Mouse (Mus musculus): ENCODE data around the gene Ints5. TPM values are rescaled to one million over a fixed set of nuclear protein-coding genes. Genes with fewer than 3 reads are reported as not detected.

Ints5 gene
- polyA plus RNA-seq, 1 experiment from 2014 or later: 40.9 TPM

DNA sequence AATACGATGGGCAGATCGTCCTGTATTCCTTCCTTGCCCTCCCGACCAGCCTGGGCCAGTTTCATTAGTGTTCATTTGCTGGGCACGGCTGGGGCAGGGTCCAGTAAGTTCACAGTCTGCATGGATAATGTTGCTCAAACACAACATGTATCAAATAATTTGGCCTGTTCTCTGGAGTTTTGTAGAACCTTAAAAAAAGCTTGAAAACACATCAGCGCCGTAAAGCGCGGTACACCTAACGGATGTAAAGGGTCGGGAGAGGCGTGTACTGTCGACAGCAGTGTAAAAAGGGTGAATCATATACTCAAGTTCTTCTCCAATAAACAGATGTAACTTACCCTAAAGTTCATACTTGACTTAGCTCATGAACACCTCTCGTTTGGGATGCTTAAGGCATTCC, 5.8 kb downstream of the Ints5 start:
- Histone ChIP-seq H3K27ac (ENCODE audit: low read length) (peak overlapping the region; percentile 71), H3K4me2 (ENCODE audit: low read depth, low read length) (peak overlapping the region; percentile 77)
- 4% methylated on average over 13 of the region's 13 CpGs for WGBS

DNA sequence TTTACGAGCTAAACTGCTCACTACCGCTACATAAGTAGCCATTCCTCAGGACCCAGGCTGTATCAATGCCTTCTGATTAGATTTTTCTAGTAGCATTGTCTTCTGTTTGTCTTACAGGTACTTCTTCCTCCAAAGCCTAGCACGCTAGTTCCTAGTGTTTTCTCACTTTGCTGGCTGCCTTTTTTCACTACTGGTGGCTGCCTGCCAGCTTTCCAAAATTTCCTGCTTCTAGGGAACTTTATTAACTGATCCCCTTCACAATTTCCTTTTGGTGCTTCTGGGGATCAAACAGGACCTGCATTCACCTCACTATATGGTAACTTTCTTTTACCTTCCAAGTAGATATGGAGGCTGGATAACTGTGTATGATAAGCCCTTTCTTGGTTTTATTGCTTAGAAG, 6.3 kb downstream of the Ints5 start:
- WGBS: 36% methylated on average over 3 of the region's 3 CpGs
- ATAC-seq: no peak
- peak overlapping the region; percentile 78 for H3K4me3 ChIP-seq (ENCODE audit: low read length)
- H3K9ac ChIP-seq (ENCODE audit: low read depth, low read length): peak overlapping the region; percentile 89
- H3K36me3 ChIP-seq (ENCODE audit: control insufficient read depth, insufficient read depth, low read length): peaks cover 11% of the 10 kb centered on the region; the same call in 1 of the 2 replicates
- H3K9me3 ChIP-seq (ENCODE audit: control insufficient read depth, low read length): no peaks in the 10 kb centered on the region
- no peak overlapping the region for H3K27ac ChIP-seq (ENCODE audit: low read length)
- H3K4me2 ChIP-seq (ENCODE audit: low read depth, low read length): peak overlapping the region; percentile 77
- peaks cover 21% of the 10 kb centered on the region for H3K4me1 ChIP-seq (ENCODE audit: control insufficient read depth, insufficient read depth, low read length)
- H3K27me3 ChIP-seq (replicated peaks; ENCODE audit: control insufficient read depth, insufficient read depth, low read length): no peaks in the 10 kb centered on the region

More for the DNA sequence above, 5.8 kb downstream of the Ints5 start:
- no peaks in the 10 kb centered on the region for H3K27me3 ChIP-seq (replicated peaks; ENCODE audit: control insufficient read depth, insufficient read depth, low read length)
- H3K9ac ChIP-seq (ENCODE audit: low read depth, low read length): peak overlapping the region; percentile 89
- no peaks in the 10 kb centered on the region for H3K9me3 ChIP-seq (ENCODE audit: control insufficient read depth, low read length)
- peaks cover 11% of the 10 kb centered on the region; the same call in 1 of the 2 replicates for H3K36me3 ChIP-seq (ENCODE audit: control insufficient read depth, insufficient read depth, low read length)
- peaks cover 21% of the 10 kb centered on the region for H3K4me1 ChIP-seq (ENCODE audit: control insufficient read depth, insufficient read depth, low read length)
- no peak for ATAC-seq
- H3K4me3 ChIP-seq (ENCODE audit: low read length): peak overlapping the region; percentile 78

DNA sequence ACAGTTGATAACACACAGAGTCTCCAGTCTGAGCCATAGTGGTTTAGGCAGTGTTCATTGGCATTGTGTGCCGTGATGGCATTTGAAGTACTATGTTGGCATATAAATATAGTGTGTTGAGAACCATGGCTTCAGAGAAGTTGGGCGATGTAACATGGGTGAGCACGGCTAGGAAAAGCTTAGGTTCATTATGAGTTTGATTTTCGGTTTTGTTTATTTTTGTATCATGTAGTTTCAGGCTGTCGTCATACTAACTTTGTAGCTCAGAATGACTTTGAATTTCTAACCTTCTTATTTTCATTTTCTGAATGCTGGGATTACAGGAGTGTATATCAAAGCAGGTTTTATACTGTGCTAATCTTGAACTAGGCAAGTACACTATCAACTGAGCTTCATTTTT, 10.6 kb downstream of the Ints5 start:
- WGBS: 90% methylated on average over 5 of the region's 5 CpGs
- ATAC-seq: no peak

GRCm38 (mm10) chr19:8908531-8908930, 15.7 kb downstream of the Ints5 start:
- no peaks in the 10 kb centered on the region for H3K27me3 ChIP-seq (replicated peaks; ENCODE audit: control insufficient read depth, insufficient read depth, low read length)
- H3K9me3 ChIP-seq (ENCODE audit: control insufficient read depth, low read length): no peaks in the 10 kb centered on the region
- no peak overlapping the region for H3K9ac ChIP-seq (ENCODE audit: low read depth, low read length)
- peaks cover 34% of the 10 kb centered on the region for H3K36me3 ChIP-seq (ENCODE audit: control insufficient read depth, insufficient read depth, low read length)
- H3K27ac ChIP-seq (ENCODE audit: low read length): no peak overlapping the region
- no peak for ATAC-seq
- H3K4me3 ChIP-seq (ENCODE audit: low read length): no peak overlapping the region
- 93% methylated on average over 6 of the region's 6 CpGs for WGBS
- no peaks in the 10 kb centered on the region for H3K4me1 ChIP-seq (ENCODE audit: control insufficient read depth, insufficient read depth, low read length)
- H3K4me2 ChIP-seq (ENCODE audit: low read depth, low read length): no peak overlapping the region

More for the DNA sequence above, 10.6 kb downstream of the Ints5 start:
- Histone ChIP-seq H3K4me3 (ENCODE audit: low read length) (no peak overlapping the region), H3K9me3 (ENCODE audit: control insufficient read depth, low read length) (no peaks in the 10 kb centered on the region), H3K27ac (ENCODE audit: low read length) (no peak overlapping the region), H3K4me1 (ENCODE audit: control insufficient read depth, insufficient read depth, low read length) (peaks cover 7% of the 10 kb centered on the region), H3K27me3 (replicated peaks; ENCODE audit: control insufficient read depth, insufficient read depth, low read length) (no peaks in the 10 kb centered on the region), H3K4me2 (ENCODE audit: low read depth, low read length) (no peak overlapping the region), H3K9ac (ENCODE audit: low read depth, low read length) (no peak overlapping the region), H3K36me3 (ENCODE audit: control insufficient read depth, insufficient read depth, low read length) (peaks cover 19% of the 10 kb centered on the region)

DNA sequence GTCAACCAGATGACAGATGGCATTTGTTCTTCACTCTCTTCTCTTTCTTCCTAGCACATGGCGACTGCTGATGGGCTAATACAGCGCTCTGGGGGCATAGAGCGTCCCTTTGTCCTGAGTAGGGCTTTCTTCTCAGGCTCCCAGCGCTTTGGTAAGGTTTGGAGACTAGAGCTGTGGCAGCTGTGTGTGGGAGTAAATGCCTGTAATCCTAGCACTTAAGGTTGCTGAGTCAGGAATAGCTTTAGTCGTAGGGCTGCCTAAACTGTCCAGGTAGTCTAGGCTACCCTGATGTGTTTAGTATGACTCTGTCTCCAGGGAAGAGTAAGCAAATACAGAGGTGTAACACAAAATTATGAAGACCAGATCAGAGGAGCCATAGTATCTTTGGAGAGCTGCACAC, 19.0 kb downstream of the Ints5 start:
- Histone ChIP-seq H3K9ac (ENCODE audit: low read depth, low read length) (no peak overlapping the region), H3K4me3 (ENCODE audit: low read length) (no peak overlapping the region), H3K36me3 (ENCODE audit: control insufficient read depth, insufficient read depth, low read length) (peaks cover 40% of the 10 kb centered on the region), H3K27ac (ENCODE audit: low read length) (no peak overlapping the region), H3K4me1 (ENCODE audit: control insufficient read depth, insufficient read depth, low read length) (no peaks in the 10 kb centered on the region), H3K4me2 (ENCODE audit: low read depth, low read length) (no peak overlapping the region), H3K27me3 (replicated peaks; ENCODE audit: control insufficient read depth, insufficient read depth, low read length) (no peaks in the 10 kb centered on the region), H3K9me3 (ENCODE audit: control insufficient read depth, low read length) (no peaks in the 10 kb centered on the region)
- 91% methylated on average over 5 of the region's 5 CpGs for WGBS
- ATAC-seq: no peak

DNA sequence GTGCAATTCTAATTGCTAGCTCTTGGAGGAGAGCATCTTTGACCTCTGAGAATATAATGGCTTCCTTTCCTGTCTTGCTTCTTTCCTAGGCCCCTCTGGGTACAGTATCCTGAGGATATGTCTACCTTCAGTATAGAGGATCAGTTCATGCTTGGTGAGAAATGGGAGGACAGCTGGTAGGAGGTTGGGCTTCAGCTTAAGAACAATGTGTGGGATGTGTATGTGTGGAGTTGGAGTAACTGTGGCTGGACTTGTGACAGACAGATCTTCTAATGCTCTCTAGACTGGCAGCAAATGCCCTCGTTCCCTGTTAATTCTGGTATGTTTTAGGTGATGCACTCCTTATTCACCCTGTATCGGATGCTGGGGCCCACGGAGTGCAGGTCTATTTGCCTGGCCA, 21.4 kb downstream of the Ints5 start:
- H3K9me3 ChIP-seq (ENCODE audit: control insufficient read depth, low read length): no peaks in the 10 kb centered on the region
- no peaks in the 10 kb centered on the region for H3K27me3 ChIP-seq (replicated peaks; ENCODE audit: control insufficient read depth, insufficient read depth, low read length)
- no peak overlapping the region for H3K27ac ChIP-seq (ENCODE audit: low read length)
- 95% methylated on average over 3 of the region's 3 CpGs for WGBS
- H3K4me2 ChIP-seq (ENCODE audit: low read depth, low read length): no peak overlapping the region
- peaks cover 33% of the 10 kb centered on the region for H3K36me3 ChIP-seq (ENCODE audit: control insufficient read depth, insufficient read depth, low read length)
- H3K4me1 ChIP-seq (ENCODE audit: control insufficient read depth, insufficient read depth, low read length): no peaks in the 10 kb centered on the region
- no peak for ATAC-seq
- no peak overlapping the region for H3K4me3 ChIP-seq (ENCODE audit: low read length)
- no peak overlapping the region for H3K9ac ChIP-seq (ENCODE audit: low read depth, low read length)

DNA sequence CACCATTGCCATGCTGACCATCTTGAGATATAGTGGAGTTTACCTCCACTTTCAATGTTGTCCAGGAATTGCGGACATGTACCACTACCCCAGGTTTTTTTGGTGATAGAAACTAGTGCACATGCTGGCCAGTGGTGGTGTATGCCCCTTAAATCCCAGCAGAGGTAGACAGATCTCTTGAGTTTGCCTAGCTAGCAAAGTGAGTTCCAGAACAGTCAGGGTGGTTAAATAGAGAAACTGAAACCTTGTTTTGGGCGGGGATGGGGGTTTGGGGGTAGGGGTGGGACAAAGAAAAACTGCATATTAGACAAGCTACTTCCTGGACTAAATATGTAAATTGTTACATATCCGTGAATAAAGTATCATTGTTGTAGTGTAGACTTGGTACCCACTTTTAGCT, 26.2 kb downstream of the Ints5 start:
- Histone ChIP-seq H3K4me3 (ENCODE audit: low read length) (no peak overlapping the region), H3K4me2 (ENCODE audit: low read depth, low read length) (no peak overlapping the region), H3K4me1 (ENCODE audit: control insufficient read depth, insufficient read depth, low read length) (peaks cover 10% of the 10 kb centered on the region; the same call in 1 of the 2 replicates), H3K9ac (ENCODE audit: low read depth, low read length) (no peak overlapping the region), H3K27ac (ENCODE audit: low read length) (no peak overlapping the region), H3K9me3 (ENCODE audit: control insufficient read depth, low read length) (no peaks in the 10 kb centered on the region), H3K27me3 (replicated peaks; ENCODE audit: control insufficient read depth, insufficient read depth, low read length) (no peaks in the 10 kb centered on the region), H3K36me3 (ENCODE audit: control insufficient read depth, insufficient read depth, low read length) (peaks cover 9% of the 10 kb centered on the region)
- WGBS: 91% methylated on average over 3 of the region's 3 CpGs
- ATAC-seq: no peak

DNA sequence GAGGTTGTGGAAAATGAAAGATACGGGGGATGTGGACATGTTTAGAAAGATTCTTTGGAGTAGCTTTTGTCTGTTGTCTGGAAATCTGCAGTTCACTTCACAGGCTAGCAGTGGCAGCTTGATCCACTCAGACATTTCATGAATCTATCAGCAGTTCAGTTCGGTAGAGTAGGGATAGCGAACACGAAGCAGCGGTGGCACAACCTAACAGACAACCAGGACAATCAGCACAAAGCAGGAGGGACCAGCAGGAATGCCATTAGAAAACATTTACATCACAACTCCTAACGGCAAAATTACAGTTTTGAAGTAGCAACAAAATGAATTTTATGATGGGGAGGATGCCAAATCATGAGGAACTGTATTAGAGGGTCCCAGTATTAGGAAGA, 26.9 kb downstream of the Ints5 start:
- Histone ChIP-seq H3K9ac (ENCODE audit: low read depth, low read length) (peak overlapping the region; percentile 86), H3K27me3 (replicated peaks; ENCODE audit: control insufficient read depth, insufficient read depth, low read length) (no peaks in the 10 kb centered on the region), H3K4me3 (ENCODE audit: low read length) (peak overlapping the region; percentile 83), H3K4me2 (ENCODE audit: low read depth, low read length) (peak overlapping the region; percentile 75), H3K9me3 (ENCODE audit: control insufficient read depth, low read length) (no peaks in the 10 kb centered on the region), H3K27ac (ENCODE audit: low read length) (peak overlapping the region; percentile 96), H3K36me3 (ENCODE audit: control insufficient read depth, insufficient read depth, low read length) (peaks cover 2% of the 10 kb centered on the region), H3K4me1 (ENCODE audit: control insufficient read depth, insufficient read depth, low read length) (peaks cover 10% of the 10 kb centered on the region; the same call in 1 of the 2 replicates)
- 68% methylated on average over 6 of the region's 6 CpGs for WGBS
- ATAC-seq: no peak

DNA sequence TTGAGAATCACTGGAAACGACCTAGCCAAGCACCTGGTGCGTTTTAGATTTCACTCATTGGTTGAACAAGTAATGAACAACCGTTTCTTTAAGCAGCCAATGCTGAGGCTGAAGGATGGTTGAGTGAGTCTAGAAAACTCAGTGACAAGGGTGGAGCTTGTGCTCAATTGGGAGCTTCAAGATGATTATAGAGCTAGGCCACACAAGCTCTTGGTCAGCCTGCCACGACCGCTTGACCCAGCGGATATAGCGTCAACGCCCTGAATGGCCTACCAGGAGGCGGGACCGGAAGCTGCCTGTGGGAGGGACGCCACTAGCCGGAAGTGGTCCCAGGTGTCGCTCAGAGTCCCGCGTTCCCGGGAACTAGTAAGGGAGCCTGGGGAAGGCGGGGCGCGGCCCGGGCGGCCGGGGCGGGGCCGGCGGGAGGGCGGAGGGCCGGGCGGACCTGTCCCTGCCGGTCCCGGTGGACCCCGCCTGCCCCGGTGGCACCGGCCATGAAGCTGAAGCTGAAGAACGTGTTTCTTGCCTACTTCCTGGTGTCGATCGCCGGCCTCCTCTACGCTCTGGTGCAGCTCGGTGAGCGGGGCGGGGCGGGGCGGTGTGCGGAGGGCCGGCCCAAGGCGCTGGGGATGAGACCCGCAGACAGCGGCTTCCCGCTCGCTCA, 27.4 kb downstream of the Ints5 start, which contains the start of gene B3gat3:
Gene B3gat3 (plus strand): TSS at position 302 of the 664 bp plus-strand sequence.
- peak within 1 kb of the TSS; percentile 83 for H3K4me3 ChIP-seq (ENCODE audit: low read length)
- no peaks in the 10 kb centered on the region for H3K36me3 ChIP-seq (ENCODE audit: control insufficient read depth, insufficient read depth, low read length)
- ATAC-seq: peak; percentile 99
- H3K4me1 ChIP-seq (ENCODE audit: control insufficient read depth, insufficient read depth, low read length): peaks cover 10% of the 10 kb centered on the region; the same call in 1 of the 2 replicates
- 2% methylated on average over 50 of the region's 50 CpGs for WGBS
- peak within 1 kb of the TSS; percentile 96 for H3K27ac ChIP-seq (ENCODE audit: low read length)
- H3K9ac ChIP-seq (ENCODE audit: low read depth, low read length): peak within 1 kb of the TSS; percentile 86
- H3K4me2 ChIP-seq (ENCODE audit: low read depth, low read length): peak within 1 kb of the TSS; percentile 75
- no peaks in the 10 kb centered on the region for H3K9me3 ChIP-seq (ENCODE audit: control insufficient read depth, low read length)
- no peaks in the 10 kb centered on the region for H3K27me3 ChIP-seq (replicated peaks; ENCODE audit: control insufficient read depth, insufficient read depth, low read length)
